Mouse (Mus musculus) cortical plate, adult 2 months (tissue): ENCODE data around the gene Arl15.

Source experiments
- CTCF ChIP-seq: fragments of 200-500 bp; IDR thresholded peaks from 2 replicates; pipeline ENCODE4 v1.5.1; 2011; ENCODE audit warnings: mild to moderate bottlenecking, control low read depth, low read length; ENCODE audit not compliant: insufficient read depth; ENCODE audit errors: extremely low read depth
- POLR2A ChIP-seq: fragments of 200-500 bp; IDR thresholded peaks from 2 replicates; pipeline ENCODE4 v1.6.1; 2011; ENCODE audit warnings: mild to moderate bottlenecking, low read length, control low read depth; ENCODE audit not compliant: insufficient read depth; ENCODE audit errors: extremely low read depth

DNA sequence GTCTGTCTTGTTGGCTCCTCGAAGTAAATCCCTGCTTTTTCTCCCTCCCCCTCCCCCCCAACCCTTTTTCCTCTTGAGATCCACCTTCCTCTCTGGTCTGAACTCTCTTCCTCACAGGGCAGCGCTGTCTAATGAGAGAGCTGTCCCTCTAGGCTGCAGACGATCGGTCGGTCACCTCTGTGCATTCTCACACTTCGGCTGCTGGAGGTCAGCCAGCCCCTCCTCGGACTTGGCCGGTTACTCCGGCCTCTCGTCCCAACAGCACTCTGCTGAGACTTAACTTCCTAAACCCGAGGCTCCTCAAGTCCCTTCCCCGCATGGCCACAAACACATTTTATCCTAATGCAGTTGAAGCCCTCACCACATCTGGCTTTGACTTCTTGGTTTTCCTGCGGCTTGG, 77.5 kb downstream of the Arl15 start:
- TF ChIP-seq CTCF, result no peak
- TF ChIP-seq POLR2A, result no peak
